Mouse (Mus musculus) testis, adult 2 months (tissue): ENCODE results near the gene Clec2l. TPM values are rescaled to one million over a fixed set of nuclear protein-coding genes. Genes with fewer than 3 reads are reported as not detected.

ENCODE experiments used
- H3K27ac ChIP-seq: fragments of 200-500 bp; 2 replicates; pipeline ENCODE4 v1.5.1; 2012; ENCODE audit warnings: low read depth, low read length; ENCODE audit not compliant: control insufficient read depth, insufficient read depth
- H3K27me3 ChIP-seq: fragments of 200-500 bp; 2 replicates; pipeline ENCODE4 v1.6.1; 2012; ENCODE audit warnings: mild to moderate bottlenecking, low read length, moderate library complexity; ENCODE audit not compliant: control insufficient read depth, insufficient read depth
- H3K36me3 ChIP-seq: fragments of 200-500 bp; 2 replicates; pipeline ENCODE4 v1.6.1; 2012; ENCODE audit warnings: mild to moderate bottlenecking, low read length; ENCODE audit not compliant: control insufficient read depth, insufficient read depth
- H3K4me1 ChIP-seq: fragments of 200-500 bp; 2 replicates; pipeline ENCODE4 v1.6.1; 2012; ENCODE audit warnings: low read length; ENCODE audit not compliant: control insufficient read depth, insufficient read depth
- H3K4me3 ChIP-seq: fragments of 200-500 bp; 2 replicates; pipeline ENCODE4 v1.5.1; 2012; ENCODE audit warnings: low read depth, mild to moderate bottlenecking, low read length, moderate library complexity, mixed read lengths; ENCODE audit not compliant: control insufficient read depth
- CTCF ChIP-seq: fragments of 200-500 bp; IDR thresholded peaks from 2 replicates; pipeline ENCODE4 v1.5.1; 2012; ENCODE audit warnings: low read depth, mild to moderate bottlenecking, inconsistent platforms, low read length, moderate library complexity; ENCODE audit not compliant: control insufficient read depth, insufficient read depth, insufficient replicate concordance
- POLR2A ChIP-seq: fragments of 200-500 bp; IDR thresholded peaks from 2 replicates; pipeline ENCODE4 v1.6.1; 2012; ENCODE audit warnings: low read depth, mild to moderate bottlenecking, inconsistent platforms, low read length, moderate library complexity; ENCODE audit not compliant: control insufficient read depth
- polyA plus RNA-seq: library from polyadenylated mRNA; depleted of rRNA; stranded (reverse); fragments of >200 nt; gene quantifications from 2 replicates; pipeline ENCODE4 v1.2.3, GENCODE M21; 2012

Clec2l gene
- polyA plus RNA-seq, 1 experiment: 0.41 TPM

- H3K36me3 ChIP-seq: no peaks in the 10 kb centered on the region
- H3K27ac ChIP-seq: no peak overlapping the region
- H3K4me3 ChIP-seq: no peak overlapping the region
- H3K27me3 ChIP-seq: no peaks in the 10 kb centered on the region
- H3K4me1 ChIP-seq: 0 out of 2 replicates have a peak, but pooled peaks cover 3% of the 10 kb centered on the region
- TF ChIP-seq POLR2A: no peak
- no peak for TF ChIP-seq CTCF
Observed at GRCm38 (mm10) chr6:38690615-38691014, 27.7 kb downstream of the Clec2l start.

GRCm38 (mm10) chr6:38691052-38691451, 28.2 kb downstream of the Clec2l start:
- no peaks in the 10 kb centered on the region for H3K36me3 ChIP-seq
- H3K4me1 ChIP-seq: 0 out of 2 replicates have a peak, but pooled peaks cover 3% of the 10 kb centered on the region
- H3K27ac ChIP-seq: no peak overlapping the region
- no peak overlapping the region for H3K4me3 ChIP-seq
- TF ChIP-seq POLR2A: no peak
- TF ChIP-seq CTCF: no peak
- H3K27me3 ChIP-seq: no peaks in the 10 kb centered on the region

- no peaks in the 10 kb centered on the region for H3K4me1 ChIP-seq
- H3K27ac ChIP-seq: no peak overlapping the region
- no peaks in the 10 kb centered on the region; the same call in 1 of the 2 replicates for H3K36me3 ChIP-seq
Observed at GRCm38 (mm10) chr6:38692556-38692955, 29.7 kb downstream of the Clec2l start.

GRCm38 (mm10) chr6:38695380-38696054, 32.6 kb downstream of the Clec2l start:
- Histone ChIP-seq H3K4me1 (no peaks in the 10 kb centered on the region), H3K4me3 (no peak overlapping the region), H3K27me3 (no peaks in the 10 kb centered on the region), H3K36me3 (peaks cover 1% of the 10 kb centered on the region), H3K27ac (no peak overlapping the region)
- TF ChIP-seq POLR2A (no peak), CTCF (peak; percentile 47; the same call in 1 of the 2 replicates)

More at GRCm38 (mm10) chr6:38692556-38692955, 29.7 kb downstream of the Clec2l start:
- Histone ChIP-seq H3K4me3 (no peak overlapping the region), H3K27me3 (no peaks in the 10 kb centered on the region)
- no peak for TF ChIP-seq CTCF
- TF ChIP-seq POLR2A: no peak

GRCm38 (mm10) chr6:38696570-38696969, 33.7 kb downstream of the Clec2l start:
- no peak overlapping the region for H3K27ac ChIP-seq
- peaks cover 1% of the 10 kb centered on the region for H3K36me3 ChIP-seq
- no peak overlapping the region for H3K4me3 ChIP-seq
- H3K27me3 ChIP-seq: no peaks in the 10 kb centered on the region
- no peaks in the 10 kb centered on the region for H3K4me1 ChIP-seq
- TF ChIP-seq POLR2A: no peak

- Histone ChIP-seq H3K36me3 (peaks cover 5% of the 10 kb centered on the region), H3K27me3 (no peaks in the 10 kb centered on the region), H3K4me1 (no peaks in the 10 kb centered on the region), H3K27ac (no peak overlapping the region), H3K4me3 (no peak overlapping the region)
- TF ChIP-seq CTCF (no peak), POLR2A (no peak)
Observed at GRCm38 (mm10) chr6:38698233-38698889, 35.5 kb downstream of the Clec2l start.

GRCm38 (mm10) chr6:38701421-38701820, 38.6 kb downstream of the Clec2l start:
- H3K27ac ChIP-seq: no peak overlapping the region
- peaks cover 5% of the 10 kb centered on the region; the same call in 1 of the 2 replicates for H3K36me3 ChIP-seq
- no peaks in the 10 kb centered on the region for H3K4me1 ChIP-seq
- H3K4me3 ChIP-seq: no peak overlapping the region; the same call in none of the 2 replicates
- TF ChIP-seq POLR2A: no peak
- TF ChIP-seq CTCF: no peak
- no peaks in the 10 kb centered on the region for H3K27me3 ChIP-seq
